Mouse (Mus musculus): ENCODE data around the gene Fgd4.

DNA sequence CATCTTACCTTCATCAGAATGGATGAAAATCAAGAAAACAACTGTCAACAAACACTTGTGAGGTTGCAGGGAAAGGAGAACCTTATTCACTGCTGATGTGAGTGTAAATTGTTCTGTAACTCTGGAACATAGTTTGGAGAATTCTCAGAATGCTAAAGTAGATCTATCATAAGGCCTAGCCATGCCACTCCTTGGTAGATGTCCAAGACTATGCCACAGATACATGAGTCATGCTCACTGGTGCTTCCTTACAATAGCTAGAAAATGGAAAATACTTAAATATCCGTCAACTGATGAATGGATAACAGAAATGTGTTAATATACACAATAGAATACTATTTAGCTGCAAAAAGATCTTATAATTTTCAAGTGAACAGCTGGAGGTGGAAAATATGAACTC lies 150.3 kb downstream of the Fgd4 start:
- TF ChIP-seq POLR2A (IDR thresholded peaks at IDR 0.05; ENCODE audit: borderline replicate concordance, extremely low read depth, insufficient read depth, insufficient read length, poor library complexity, severe bottlenecking) (no peak), CTCF (IDR thresholded peaks at IDR 0.05; ENCODE audit: borderline replicate concordance, extremely low read depth, insufficient read depth, insufficient read length) (no peak)
